Mouse (Mus musculus): ENCODE measurements around the gene Pex16. TPM values are rescaled to one million over a fixed set of nuclear protein-coding genes. Genes with fewer than 3 reads are reported as not detected.

Gene Pex16
- polyA plus RNA-seq, 1 experiment from 2014 or later: 34.3 TPM

- Histone ChIP-seq H3K27ac (no peak overlapping the region), H3K9me3 (replicated peaks; ENCODE audit: low read length) (no peaks in the 10 kb centered on the region), H3K4me2 (ENCODE audit: low read length) (no peak overlapping the region), H3K36me3 (ENCODE audit: insufficient read depth, low read length) (peaks cover 43% of the 10 kb centered on the region), H3K9ac (ENCODE audit: low read depth, low read length) (no peak overlapping the region), H3K4me1 (replicated peaks; ENCODE audit: insufficient read depth, low read length) (peaks cover 8% of the 10 kb centered on the region), H3K27me3 (ENCODE audit: insufficient read depth, low read length) (no peaks in the 10 kb centered on the region), H3K4me3 (replicated peaks; ENCODE audit: low read depth, low read length) (no peak overlapping the region)
- no peak for DNase-seq (ENCODE audit: low spot score)
- no peak for ATAC-seq (replicated peaks; ENCODE audit: low FRiP score, low read depth)
- 73% methylated on average over 17 of the region's 17 CpGs for WGBS
- TF ChIP-seq CTCF (IDR thresholded peaks at IDR 0.05; ENCODE audit: low read depth): no peak
Measured at GRCm38 (mm10) chr2:92379783-92380494, 5.5 kb downstream of the Pex16 start.

- peaks cover 49% of the 10 kb centered on the region for H3K36me3 ChIP-seq (ENCODE audit: insufficient read depth, low read length)
- no peak overlapping the region for H3K4me2 ChIP-seq (ENCODE audit: low read length)
- no peaks in the 10 kb centered on the region for H3K27me3 ChIP-seq (ENCODE audit: insufficient read depth, low read length)
- ATAC-seq (replicated peaks; ENCODE audit: low FRiP score, low read depth): no peak
- no peak overlapping the region for H3K4me3 ChIP-seq (replicated peaks; ENCODE audit: low read depth, low read length)
- DNase-seq (ENCODE audit: low spot score): no peak
- H3K9me3 ChIP-seq (replicated peaks; ENCODE audit: low read length): no peaks in the 10 kb centered on the region
- 68% methylated on average over 6 of the region's 6 CpGs for WGBS
- no peak overlapping the region for H3K27ac ChIP-seq
- H3K4me1 ChIP-seq (replicated peaks; ENCODE audit: insufficient read depth, low read length): peaks cover 8% of the 10 kb centered on the region
- no peak for TF ChIP-seq CTCF (IDR thresholded peaks at IDR 0.05; ENCODE audit: low read depth)
- no peak overlapping the region for H3K9ac ChIP-seq (ENCODE audit: low read depth, low read length)
Measured at GRCm38 (mm10) chr2:92380495-92381050, 6.1 kb downstream of the Pex16 start.

- Histone ChIP-seq H3K4me3 (replicated peaks; ENCODE audit: low read depth, low read length) (no peak overlapping the region), H3K4me1 (replicated peaks; ENCODE audit: insufficient read depth, low read length) (peaks cover 2% of the 10 kb centered on the region), H3K9ac (ENCODE audit: low read depth, low read length) (no peak overlapping the region), H3K27me3 (ENCODE audit: insufficient read depth, low read length) (no peaks in the 10 kb centered on the region), H3K36me3 (ENCODE audit: insufficient read depth, low read length) (peaks cover 51% of the 10 kb centered on the region), H3K4me2 (ENCODE audit: low read length) (no peak overlapping the region), H3K27ac (no peak overlapping the region), H3K9me3 (replicated peaks; ENCODE audit: low read length) (no peaks in the 10 kb centered on the region)
- ATAC-seq (replicated peaks; ENCODE audit: low FRiP score, low read depth) (no peak), DNase-seq (ENCODE audit: low spot score) (peak; percentile 50)
- no peak for TF ChIP-seq CTCF (IDR thresholded peaks at IDR 0.05; ENCODE audit: low read depth)
- WGBS: 70% methylated on average over 5 of the region's 5 CpGs
Measured at GRCm38 (mm10) chr2:92381161-92381560, 6.7 kb downstream of the Pex16 start.

- H3K9ac ChIP-seq (ENCODE audit: low read depth, low read length): no peak within 1 kb of the TSS
- no peaks in the 10 kb centered on the region for H3K9me3 ChIP-seq (replicated peaks; ENCODE audit: low read length)
- no peak within 1 kb of the TSS for H3K27ac ChIP-seq
- no peaks in the 10 kb centered on the region for H3K4me1 ChIP-seq (replicated peaks; ENCODE audit: insufficient read depth, low read length)
- 91% methylated on average over 5 of the region's 5 CpGs for WGBS
- no peaks in the 10 kb centered on the region for H3K27me3 ChIP-seq (ENCODE audit: insufficient read depth, low read length)
- ATAC-seq (replicated peaks; ENCODE audit: low FRiP score, low read depth) (no peak), DNase-seq (ENCODE audit: low spot score) (no peak)
- H3K4me2 ChIP-seq (ENCODE audit: low read length): no peak within 1 kb of the TSS
- H3K36me3 ChIP-seq (ENCODE audit: insufficient read depth, low read length): peaks cover 58% of the 10 kb centered on the region
- TF ChIP-seq CTCF (IDR thresholded peaks at IDR 0.05; ENCODE audit: low read depth): no peak
- H3K4me3 ChIP-seq (replicated peaks; ENCODE audit: low read depth, low read length): no peak within 1 kb of the TSS
Measured at GRCm38 (mm10) chr2:92381901-92382588, 7.6 kb downstream of the Pex16 start, which contains the start of gene 1700029I15Rik. TSS of gene 1700029I15Rik (plus strand) at chr2:92382538.

GRCm38 (mm10) chr2:92382759-92383158 lies 8.3 kb downstream of the Pex16 start:
- Histone ChIP-seq H3K9ac (ENCODE audit: low read depth, low read length) (no peak overlapping the region), H3K36me3 (ENCODE audit: insufficient read depth, low read length) (peaks cover 54% of the 10 kb centered on the region), H3K27ac (no peak overlapping the region), H3K27me3 (ENCODE audit: insufficient read depth, low read length) (no peaks in the 10 kb centered on the region), H3K4me2 (ENCODE audit: low read length) (no peak overlapping the region), H3K4me3 (replicated peaks; ENCODE audit: low read depth, low read length) (no peak overlapping the region), H3K9me3 (replicated peaks; ENCODE audit: low read length) (no peaks in the 10 kb centered on the region), H3K4me1 (replicated peaks; ENCODE audit: insufficient read depth, low read length) (no peaks in the 10 kb centered on the region)
- WGBS: 93% methylated on average over 4 of the region's 4 CpGs
- ATAC-seq (replicated peaks; ENCODE audit: low FRiP score, low read depth) (no peak), DNase-seq (ENCODE audit: low spot score) (no peak)
- TF ChIP-seq CTCF (IDR thresholded peaks at IDR 0.05; ENCODE audit: low read depth): no peak

- ATAC-seq (replicated peaks; ENCODE audit: low FRiP score, low read depth): no peak
Measured at GRCm38 (mm10) chr2:92384101-92384500, 9.6 kb downstream of the Pex16 start.

More at GRCm38 (mm10) chr2:92384101-92384500, 9.6 kb downstream of the Pex16 start:
- Histone ChIP-seq H3K27me3 (ENCODE audit: insufficient read depth, low read length) (no peaks in the 10 kb centered on the region), H3K36me3 (ENCODE audit: insufficient read depth, low read length) (peaks cover 44% of the 10 kb centered on the region), H3K9ac (ENCODE audit: low read depth, low read length) (no peak overlapping the region), H3K4me1 (replicated peaks; ENCODE audit: insufficient read depth, low read length) (peaks cover 9% of the 10 kb centered on the region), H3K9me3 (replicated peaks; ENCODE audit: low read length) (no peaks in the 10 kb centered on the region), H3K27ac (no peak overlapping the region), H3K4me3 (replicated peaks; ENCODE audit: low read depth, low read length) (no peak overlapping the region), H3K4me2 (ENCODE audit: low read length) (no peak overlapping the region)
- 73% methylated on average over 4 of the region's 4 CpGs for WGBS
- no peak for DNase-seq (ENCODE audit: low spot score)
- no peak for TF ChIP-seq CTCF (IDR thresholded peaks at IDR 0.05; ENCODE audit: low read depth)

Measured in kidney, postnatal 0 days (tissue).